Mouse (Mus musculus) CH12F3 (cell line): Measurements from ENCODE around the gene Plekhm2.

Experiments
- in situ Hi-C: fragments of 300-500 bp; cut with MboI; formaldehyde crosslinking; loops from 2 replicates; pipeline ENCODE4 v1.14.3; 2020; ENCODE audit warnings: low sequenced_read_pairs

The Plekhm2 gene

GRCm38 (mm10) chr4:141663122-141663931 lies 1.4 kb downstream of the Plekhm2 start:
- in situ Hi-C loops, result no loop called here

DNA sequence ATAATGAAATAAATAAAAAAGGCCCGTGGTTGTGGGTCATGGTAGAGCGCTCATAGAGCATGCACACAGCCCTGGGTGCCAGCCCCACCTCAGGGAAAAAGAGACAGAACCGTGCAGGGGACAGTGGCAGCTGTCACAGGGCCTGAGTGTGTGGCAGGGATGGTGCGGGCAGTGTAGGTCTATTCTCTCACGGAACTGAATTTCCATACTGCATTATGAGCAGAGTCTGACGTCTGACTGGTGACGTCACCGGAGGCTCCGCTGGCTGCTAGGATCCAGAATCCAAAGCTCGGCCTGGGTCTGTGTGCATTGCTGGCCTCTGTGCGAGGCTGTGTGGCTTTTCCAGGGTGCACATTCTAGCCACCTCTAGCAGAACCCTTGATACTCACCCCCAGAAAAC lies 3.8 kb downstream of the Plekhm2 start:
- in situ Hi-C loops, result no loop called here

DNA sequence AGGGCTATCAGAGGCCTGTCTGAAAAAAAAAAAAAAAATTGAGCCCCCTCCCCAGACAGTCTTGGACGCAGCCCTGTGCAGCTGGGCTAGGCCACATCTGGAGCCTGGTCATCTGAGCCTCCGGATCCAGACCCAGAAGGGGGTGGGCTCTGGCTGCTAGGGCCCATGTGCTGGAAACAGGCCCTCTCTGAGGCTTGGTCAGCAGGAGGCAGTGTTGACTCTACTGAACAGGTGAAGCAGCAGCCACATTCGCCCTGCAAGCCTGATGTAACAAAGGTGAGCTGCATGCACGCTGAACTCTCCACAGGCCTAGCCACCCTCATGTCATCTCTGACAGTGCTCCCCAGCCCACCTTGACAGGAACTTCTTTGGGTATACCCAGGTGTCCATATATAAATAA lies 5.0 kb downstream of the Plekhm2 start:
- in situ Hi-C loops, result no loop called here

GRCm38 (mm10) chr4:141658846-141659484 lies 5.7 kb downstream of the Plekhm2 start:
- in situ Hi-C loops, result no loop called here

GRCm38 (mm10) chr4:141656932-141657331 lies 7.8 kb downstream of the Plekhm2 start:
- in situ Hi-C loops, result no loop called here

DNA sequence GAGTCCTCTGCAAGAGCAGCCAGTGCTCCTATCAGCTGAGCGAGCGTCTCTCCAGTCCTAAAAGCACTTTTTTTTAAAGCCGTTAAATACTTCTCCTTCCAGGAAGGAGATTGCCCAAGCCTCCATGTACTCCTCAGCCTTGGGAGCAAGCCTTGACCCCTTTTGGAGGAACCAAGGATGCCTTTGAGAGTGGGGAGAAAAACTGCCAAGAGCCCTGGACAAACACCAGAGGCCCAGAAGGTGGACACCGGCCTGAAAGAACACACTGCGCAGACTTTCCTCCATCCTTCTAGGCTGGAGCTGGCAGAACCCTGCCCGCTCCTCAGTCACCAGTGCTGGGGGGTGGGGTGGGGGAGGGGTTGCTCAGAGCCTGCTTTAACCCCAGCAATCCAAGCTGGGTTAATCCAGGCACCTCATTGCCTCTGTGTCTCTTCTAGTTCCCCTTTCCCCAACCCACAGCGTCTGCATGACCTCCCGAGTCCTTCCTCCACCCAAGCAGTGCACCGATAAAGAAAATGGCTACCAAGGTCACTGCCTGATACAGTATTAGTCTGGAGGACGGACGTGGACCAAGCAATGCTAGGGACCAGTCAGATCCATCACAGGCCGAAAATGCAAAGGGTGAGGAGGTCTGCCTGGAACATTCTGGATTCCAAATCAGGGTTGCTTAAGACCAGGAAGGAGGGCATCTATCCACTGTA lies 8.6 kb downstream of the Plekhm2 start:
- in situ Hi-C loops, result no loop called here

DNA sequence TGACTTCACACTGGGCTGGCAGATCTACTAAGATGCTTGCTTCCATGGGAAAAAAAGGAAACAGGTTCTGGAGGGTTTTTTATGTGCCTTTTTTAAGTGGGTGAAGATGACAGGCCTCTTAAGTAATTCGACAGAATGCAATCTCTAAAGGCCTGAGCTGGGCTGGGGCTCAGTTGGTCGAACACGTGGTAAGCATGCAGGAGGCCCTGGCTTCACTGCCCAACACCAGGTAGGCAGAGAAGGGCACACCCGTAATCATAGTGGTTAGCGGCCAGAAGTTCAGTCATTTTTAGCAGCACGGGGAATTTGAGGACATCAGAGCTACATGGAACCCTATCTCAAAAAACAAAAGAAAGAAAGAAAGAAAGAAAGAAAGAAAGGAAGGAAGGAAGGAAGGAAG lies 10.2 kb downstream of the Plekhm2 start:
- in situ Hi-C loops, result no loop called here

DNA sequence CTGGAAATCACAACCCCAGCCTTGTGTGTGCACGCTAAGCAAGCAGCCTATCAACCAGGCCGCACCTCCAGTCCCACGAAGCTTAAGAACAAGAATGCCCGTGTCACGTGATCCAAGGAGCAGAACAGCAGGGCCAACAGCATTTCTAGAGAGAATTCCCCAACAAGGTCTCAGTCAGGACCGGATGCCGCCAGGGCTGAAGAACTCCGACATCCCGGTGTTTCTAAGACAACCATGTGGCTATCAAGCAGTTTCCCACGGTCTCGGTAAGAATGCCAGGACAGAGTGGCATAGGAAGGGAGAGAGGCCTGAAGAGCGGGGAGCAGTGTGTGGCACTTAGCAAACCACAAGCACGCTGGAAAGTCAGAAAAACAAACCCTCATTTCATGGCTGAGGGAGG lies 10.9 kb downstream of the Plekhm2 start:
- in situ Hi-C loops, result no loop called here

DNA sequence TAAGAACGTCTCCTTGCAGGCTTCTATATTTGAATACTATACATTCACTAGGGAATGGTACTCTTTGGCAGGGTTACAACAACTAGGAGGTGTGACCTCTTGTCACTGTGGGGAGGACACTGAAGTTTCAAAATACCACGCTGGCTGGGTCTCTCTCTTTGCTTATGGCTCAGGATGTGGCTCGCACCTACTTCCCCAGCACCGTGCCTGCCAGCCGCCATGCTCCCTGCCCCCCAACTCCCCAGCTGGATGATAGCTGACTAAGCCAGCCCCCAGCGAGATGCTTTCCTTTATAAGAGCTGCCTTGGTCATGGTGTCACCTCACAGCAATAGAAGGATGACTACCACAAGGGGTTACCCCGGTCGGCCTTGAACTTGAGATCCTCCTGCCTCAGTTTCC lies 11.7 kb downstream of the Plekhm2 start:
- in situ Hi-C loops, result no loop called here

DNA sequence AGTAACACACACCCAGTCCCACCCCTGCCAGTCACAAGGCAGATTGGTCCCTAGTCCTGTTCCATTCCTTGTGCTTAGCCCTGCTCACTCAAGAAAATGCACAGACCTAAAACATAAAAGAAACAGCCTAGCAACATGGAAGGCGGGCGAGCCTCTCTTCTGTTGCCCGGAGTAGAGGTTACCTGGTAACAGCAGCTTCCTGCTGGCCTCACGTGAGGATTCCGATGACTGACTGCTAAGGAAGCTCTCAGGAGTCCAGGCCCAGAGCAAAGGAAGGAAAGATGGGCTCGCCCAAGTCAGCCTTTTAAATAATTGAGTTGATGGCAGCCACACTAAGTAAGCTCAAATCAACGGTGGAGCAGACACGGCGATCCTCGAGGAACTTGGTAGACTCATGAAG lies 12.8 kb downstream of the Plekhm2 start:
- in situ Hi-C loops, result no loop called here

GRCm38 (mm10) chr4:141651286-141651685 lies 13.4 kb downstream of the Plekhm2 start:
- in situ Hi-C loops, result no loop called here

DNA sequence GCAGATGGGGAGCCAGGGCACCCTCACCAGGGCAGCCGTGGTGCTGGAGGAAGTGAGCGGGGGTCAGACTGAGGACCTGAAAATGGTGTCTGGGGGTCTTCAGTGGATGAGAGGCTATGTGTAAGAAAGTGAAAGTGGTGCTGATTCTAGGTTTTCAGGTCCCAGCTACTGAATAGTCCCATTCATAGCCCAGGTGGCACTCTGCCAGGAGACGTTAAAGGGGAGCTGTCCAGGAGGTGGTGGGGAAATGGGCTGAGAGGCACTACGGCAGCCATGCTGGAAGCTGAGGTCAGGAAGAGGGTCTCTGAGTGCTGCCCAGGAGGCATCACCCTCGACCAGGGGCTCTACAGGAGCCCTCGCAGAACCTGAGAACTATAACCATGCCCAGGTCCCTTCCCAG lies 15.5 kb downstream of the Plekhm2 start:
- in situ Hi-C loops, result no loop called here

- in situ Hi-C loops, result no loop called here
These were observed 16.4 kb downstream of the Plekhm2 start for GRCm38 (mm10) chr4:141648262-141648661.

- in situ Hi-C loops, result no loop called here
These were observed 17.5 kb downstream of the Plekhm2 start for GRCm38 (mm10) chr4:141647187-141647586.

DNA sequence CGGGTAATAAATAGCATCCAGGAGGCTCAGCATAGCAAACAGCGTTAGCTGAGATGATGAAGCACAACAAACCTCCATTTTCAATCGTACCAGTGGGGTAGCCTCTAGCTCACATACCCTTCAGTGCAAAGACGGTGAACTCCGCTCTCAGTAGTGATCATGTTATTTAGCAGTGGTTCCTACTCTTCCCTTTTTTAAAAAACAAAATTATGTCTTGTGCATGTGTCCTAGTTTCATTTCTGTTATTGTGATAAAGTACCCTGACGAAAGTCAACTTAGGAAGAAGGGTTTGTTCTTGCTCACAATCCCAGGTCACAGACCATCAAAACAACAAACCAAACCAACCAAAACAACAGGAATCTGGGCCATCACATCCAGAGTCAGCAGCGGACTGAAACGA lies 18.7 kb downstream of the Plekhm2 start:
- in situ Hi-C loops, result no loop called here

- in situ Hi-C loops, result no loop called here
These were observed 21.4 kb downstream of the Plekhm2 start for GRCm38 (mm10) chr4:141643118-141643855.

DNA sequence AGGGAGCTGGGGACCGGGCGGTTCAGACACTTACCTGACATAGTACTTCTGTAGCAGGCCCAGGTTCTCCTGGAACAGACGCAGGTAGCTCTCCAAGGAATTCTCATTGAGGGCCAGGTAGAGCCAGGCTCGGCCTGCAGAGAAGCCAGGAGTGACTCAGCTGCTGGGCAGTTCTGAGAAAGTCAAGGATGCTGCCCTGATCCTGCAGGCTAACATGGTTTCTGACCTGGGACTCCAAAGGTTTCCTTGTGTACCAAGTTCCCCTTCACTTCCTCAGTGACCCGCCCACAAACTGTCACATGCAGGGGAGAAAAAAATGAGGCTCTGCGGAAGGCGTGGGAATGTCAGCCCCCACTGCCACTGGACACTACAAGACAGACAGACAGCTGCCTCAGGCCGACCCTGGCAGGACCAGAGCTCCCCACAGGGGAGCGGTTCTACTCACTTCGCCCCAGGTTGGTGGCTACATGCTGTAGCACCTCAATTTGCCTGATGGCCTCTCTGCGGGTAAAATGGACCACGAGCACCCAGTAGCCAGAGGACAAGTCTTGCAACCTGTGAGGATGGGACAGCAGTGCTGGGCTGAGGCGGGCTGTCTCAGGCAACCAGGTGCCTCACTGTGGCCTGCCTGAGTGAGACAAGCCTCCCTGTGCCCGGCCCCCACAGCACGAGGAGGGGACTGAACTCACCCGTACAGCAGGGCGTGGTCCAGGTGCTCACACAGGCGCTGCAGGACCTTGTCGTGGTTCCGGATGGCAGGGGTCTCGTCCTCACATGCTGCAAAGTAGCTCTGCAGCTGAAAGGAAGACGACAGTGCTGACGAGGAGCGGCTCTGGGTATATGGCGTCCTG lies 22.5 kb downstream of the Plekhm2 start:
- in situ Hi-C loops, result no loop called here

DNA sequence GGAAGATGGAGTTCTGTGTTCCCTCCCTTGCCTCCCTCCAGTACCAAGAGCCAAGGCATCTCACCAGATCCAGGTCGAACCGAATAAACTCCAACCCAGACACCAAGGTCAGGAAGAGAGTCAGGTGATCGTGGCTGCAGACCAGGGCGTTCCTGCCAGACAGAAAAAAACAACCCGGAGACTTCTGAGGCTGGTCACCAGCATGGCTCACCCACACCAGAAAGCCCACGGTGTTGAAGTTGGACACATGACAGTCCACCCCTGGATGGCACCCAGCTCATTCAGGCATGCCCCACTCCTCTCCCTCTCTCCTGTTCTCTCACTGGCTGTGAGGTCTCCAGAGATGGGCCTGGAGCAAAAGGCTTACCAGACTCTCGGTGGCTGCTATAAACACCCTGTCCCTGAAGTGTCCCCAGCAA lies 23.3 kb downstream of the Plekhm2 start:
- in situ Hi-C loops, result no loop called here

DNA sequence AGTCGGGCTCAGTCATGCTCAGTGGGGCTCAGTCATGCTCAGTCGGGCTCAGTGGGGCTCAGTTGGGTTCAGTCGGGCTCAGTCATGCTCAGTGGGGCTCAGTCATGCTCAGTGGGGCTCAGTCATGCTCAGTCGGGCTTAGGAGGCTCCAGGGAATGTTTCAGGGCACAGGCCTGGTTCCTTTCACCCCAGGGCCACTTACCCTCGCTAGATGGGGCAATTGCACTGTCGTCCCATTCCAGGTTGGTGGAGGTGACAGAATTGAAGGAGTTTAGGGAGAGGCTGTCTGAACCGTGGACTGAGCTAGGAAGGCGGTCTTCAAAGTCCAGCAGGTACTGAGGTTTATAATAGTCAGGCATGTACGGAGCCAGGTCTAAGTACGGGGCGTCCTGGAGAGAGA lies 25.2 kb downstream of the Plekhm2 start:
- in situ Hi-C loops, result no loop called here

GRCm38 (mm10) chr4:141636693-141637092 lies 28.0 kb downstream of the Plekhm2 start:
- in situ Hi-C loops, result no loop called here
